Mouse (Mus musculus) spleen, postnatal 4 days (tissue): Measurements from ENCODE around the gene Mbnl1.
"Not testable (repeated sequence)": the region's sequence is repeated elsewhere in the genome, so short reads cannot be mapped to it uniquely, and the experiment has no call there.

Experiments
- DNase-seq, 2 experiments: peaks; one replicate each; pipeline ENCODE4 v3.0.0; 2022; ENCODE audit warnings: low spot score in 2 of 2

The Mbnl1 gene

DNA sequence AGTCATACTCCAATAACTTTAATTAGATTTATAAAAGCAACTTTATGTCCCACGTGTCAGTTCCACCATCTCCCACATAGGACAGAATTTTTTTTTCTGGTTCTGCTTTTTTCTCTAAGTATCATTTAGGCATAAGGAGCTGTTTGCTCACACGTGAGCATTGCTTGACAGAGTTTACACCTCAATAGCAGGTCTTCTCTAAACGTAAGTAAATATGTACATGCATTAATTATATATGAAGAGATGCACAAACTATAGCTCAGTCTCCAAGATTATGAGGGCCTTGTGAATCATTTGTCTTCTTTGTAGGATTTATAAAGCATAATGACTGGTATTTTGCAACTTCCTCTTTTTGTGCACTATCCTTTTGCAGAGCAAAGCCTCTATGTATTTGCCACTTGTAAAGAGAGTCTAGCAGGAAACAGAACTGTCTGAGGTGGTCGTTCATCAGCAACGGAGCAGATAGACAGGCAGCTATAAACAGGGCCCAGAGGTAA, at the start of gene Mbnl1:
Mbnl1 (plus strand) TSS at position 150 of the 497 bp plus-strand sequence.
- no peak for DNase-seq

- DNase-seq = no peak
Observed at GRCm38 (mm10) chr3:60424148-60424547, 48.5 kb upstream of the Mbnl1 start.

- no peak for DNase-seq
Observed at GRCm38 (mm10) chr3:60429049-60429448, 43.6 kb upstream of the Mbnl1 start.

DNA sequence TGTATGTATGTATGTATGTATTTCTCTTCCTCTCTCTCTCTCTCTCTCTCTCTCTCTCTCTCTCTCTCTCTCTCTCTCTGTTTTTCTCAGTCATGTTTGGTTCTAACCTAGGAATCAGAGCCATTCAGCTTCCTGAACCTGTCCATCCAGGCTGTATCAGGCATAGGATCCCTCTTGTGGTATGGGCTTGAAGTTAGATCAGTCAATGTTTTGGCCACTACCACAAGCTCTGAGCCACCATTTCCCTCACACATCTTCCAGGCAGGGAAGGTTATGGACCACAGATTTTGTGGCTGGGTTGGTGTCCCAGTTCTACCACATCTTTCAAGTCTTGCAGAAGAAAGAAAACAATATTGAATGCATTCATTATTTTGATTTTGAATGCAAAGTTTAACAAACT, 35.4 kb upstream of the Mbnl1 start:
- DNase-seq = no peak

GRCm38 (mm10) chr3:60437678-60438232, 34.9 kb upstream of the Mbnl1 start:
- no peak for DNase-seq

DNA sequence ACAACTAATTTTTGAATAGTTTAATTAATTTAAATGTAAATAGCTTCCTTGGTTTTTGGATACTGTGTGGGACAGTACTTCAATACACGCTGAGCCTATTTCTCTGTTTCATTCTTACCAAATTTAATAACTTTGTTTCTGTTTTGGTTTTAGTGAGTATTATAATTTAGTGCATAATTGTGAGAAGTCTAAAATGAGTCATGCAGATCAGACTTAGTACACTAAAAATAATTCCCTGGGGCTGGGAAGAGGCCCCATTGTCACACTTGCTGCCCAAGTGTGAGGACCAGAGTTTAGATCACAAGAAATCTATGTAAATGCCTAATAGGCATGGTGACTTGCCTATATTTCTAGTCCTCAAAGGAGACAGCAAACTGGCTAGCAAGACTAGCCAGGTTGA, 33.9 kb upstream of the Mbnl1 start:
- DNase-seq = no peak

- DNase-seq = no peak
Observed at GRCm38 (mm10) chr3:60461828-60462521, 10.7 kb upstream of the Mbnl1 start.

GRCm38 (mm10) chr3:60468667-60469066, 4.0 kb upstream of the Mbnl1 start:
- not testable (repeated sequence) for DNase-seq

- not testable (repeated sequence) for DNase-seq
Observed at GRCm38 (mm10) chr3:60469170-60469805, 3.3 kb upstream of the Mbnl1 start.

DNA sequence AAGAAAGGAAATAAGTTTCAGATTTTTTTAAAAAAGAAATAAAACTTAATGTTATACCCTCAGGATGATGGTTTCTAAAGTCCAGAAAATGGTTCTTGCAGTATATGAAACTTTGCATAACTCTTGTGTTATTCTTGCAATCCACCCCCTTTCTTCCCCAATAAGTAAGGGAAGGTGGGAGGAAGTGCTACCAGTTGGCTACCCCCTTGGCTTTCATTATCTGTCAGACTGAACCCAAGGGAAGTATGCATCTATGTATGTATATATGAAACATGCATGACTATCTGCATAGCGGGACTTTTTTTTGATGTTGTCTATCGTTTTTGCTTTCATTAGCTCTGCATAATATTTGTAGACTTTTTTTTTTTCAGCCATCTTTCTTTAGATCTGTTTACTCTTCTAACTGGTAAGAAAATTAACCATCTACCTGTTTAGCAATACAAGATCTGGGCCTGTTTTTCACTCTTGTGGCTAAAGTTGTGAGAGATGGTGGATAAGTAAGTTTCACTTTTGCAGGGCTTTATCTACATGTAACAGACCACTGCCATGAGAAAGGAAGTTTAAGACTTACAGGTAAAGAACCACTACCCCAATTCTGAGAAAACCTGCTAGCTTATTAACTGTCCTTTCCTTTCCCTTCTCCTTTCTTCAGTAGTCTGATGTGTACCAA, 484 bp upstream of the Mbnl1 start:
- no peak for DNase-seq

DNA sequence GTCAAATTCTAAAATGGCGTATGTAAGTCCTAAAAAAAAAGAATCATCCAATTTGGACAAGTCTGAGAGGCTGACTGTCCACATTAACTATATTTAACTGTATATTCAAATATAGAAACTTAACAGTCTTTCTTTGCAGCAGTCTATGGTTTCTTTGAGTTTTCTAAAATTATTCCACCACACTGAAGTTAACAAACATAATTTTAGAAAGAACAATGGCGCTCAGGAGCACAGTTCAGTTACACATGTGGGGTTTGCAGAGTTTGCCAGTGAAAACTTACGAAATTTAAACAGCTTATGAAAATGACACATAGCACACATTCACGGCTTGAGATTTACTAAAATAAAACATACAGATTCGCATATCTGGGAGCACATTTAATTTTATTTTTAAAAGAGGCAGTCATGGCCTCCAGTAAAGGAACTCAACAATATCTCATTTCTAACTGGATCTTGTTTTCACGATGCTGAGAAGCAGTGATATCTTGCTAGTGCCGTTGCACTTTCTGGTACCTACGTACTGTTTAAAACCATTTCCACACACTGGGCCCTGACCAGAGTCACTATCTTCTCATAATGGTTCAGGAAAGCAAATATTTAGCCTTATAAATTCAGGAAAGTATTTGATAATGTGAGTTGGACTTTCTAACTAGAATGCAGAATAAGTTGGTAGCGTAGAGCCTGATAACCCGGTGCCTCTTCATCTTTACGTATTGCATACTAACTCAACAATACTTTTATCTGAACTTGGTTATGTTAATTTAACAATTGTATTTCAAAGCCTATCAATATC, 1.4 kb downstream of the Mbnl1 start:
- DNase-seq = no peak

- DNase-seq = no peak
Observed at GRCm38 (mm10) chr3:60474654-60474972, 2.0 kb downstream of the Mbnl1 start.

GRCm38 (mm10) chr3:60475055-60475454, 2.4 kb downstream of the Mbnl1 start:
- DNase-seq = no peak

- DNase-seq = no peak
Observed at GRCm38 (mm10) chr3:60476751-60477255, 4.2 kb downstream of the Mbnl1 start.

DNA sequence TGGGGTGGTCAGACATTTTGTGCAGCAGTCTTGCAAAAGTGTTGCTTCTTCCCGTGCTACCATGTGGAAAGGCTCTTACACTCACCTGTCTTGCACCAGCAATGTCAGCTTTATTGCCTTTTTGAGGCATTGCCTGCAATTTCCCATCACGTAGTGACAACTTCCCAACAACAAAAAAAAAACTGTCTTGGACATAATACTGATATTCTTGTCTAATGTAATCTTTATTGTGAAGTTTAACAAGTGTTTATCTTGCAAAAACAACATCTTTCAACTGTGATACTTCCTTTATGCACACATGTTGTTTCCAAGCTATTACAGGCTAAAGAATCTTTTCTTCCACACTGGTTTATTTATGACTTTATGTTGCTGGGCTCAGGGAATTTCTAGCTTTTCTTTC, 5.8 kb downstream of the Mbnl1 start:
- no peak for DNase-seq

DNA sequence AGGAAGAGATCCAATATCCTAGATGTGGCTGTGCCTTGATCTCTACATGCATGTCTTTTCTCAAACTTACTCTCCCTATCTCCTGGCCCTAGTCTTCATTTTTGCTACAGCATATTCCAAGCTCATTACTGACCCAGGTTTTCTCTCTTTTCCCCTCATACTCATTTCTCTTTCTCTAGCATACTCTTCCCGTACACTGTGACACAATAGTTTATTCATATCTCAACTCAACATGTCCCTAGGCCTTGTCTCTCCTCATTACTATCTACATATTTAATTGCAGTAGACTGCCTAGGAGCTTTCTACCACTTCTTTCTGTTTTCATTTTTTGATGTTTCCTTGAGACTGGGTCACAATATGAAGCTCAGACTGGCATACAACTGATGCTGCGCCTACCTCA, 8.1 kb downstream of the Mbnl1 start:
- DNase-seq = no peak

DNA sequence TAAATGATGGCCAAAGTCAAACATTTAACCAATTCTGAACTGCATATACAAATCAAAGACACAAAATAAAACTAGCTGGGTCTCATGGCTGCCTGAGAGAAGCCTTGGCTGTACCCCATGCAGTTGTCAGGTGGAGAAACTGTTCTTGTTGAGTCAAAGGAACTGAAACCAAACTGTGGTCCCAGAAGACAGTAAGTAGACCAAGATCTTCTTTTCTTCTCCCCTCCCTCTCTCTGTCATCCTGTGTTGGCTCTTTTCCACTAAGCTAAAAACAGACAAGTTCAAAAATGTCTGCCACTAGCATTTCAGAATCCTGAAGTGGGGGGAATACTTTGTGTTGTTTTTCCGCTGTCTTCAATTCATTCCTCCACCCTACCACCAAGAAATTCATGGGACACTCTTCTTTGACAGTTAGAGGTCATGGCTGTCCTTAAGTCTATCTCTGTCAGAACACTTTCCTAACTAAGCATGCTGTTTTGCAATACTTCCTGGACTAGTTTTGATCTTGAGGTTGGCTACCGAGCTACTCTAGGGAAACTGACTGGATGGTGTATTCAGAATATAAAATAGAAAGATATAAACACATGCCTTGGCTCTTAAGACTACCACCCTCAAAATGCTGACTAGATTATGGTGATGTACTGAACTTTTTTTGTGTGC, 9.2 kb downstream of the Mbnl1 start:
- DNase-seq = no peak

DNA sequence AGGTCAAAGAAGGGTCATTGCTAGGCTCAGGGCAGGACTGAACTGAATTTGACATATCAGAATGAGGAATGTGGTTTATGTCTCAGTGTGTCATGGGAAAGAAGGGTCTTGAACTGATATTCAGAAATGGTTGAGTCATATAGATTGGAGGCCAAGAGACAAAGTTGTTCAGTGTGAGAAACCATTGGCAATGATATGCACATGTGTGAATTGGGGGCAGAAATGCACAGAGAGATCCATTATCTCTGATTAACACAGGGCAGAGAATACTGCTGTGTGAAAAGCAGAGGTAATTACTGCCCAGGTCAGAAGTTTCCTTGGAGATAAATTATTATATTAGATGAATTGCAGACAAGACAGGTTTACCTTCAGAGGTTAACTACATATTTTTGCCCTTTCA, 10.7 kb downstream of the Mbnl1 start:
- no peak for DNase-seq

DNA sequence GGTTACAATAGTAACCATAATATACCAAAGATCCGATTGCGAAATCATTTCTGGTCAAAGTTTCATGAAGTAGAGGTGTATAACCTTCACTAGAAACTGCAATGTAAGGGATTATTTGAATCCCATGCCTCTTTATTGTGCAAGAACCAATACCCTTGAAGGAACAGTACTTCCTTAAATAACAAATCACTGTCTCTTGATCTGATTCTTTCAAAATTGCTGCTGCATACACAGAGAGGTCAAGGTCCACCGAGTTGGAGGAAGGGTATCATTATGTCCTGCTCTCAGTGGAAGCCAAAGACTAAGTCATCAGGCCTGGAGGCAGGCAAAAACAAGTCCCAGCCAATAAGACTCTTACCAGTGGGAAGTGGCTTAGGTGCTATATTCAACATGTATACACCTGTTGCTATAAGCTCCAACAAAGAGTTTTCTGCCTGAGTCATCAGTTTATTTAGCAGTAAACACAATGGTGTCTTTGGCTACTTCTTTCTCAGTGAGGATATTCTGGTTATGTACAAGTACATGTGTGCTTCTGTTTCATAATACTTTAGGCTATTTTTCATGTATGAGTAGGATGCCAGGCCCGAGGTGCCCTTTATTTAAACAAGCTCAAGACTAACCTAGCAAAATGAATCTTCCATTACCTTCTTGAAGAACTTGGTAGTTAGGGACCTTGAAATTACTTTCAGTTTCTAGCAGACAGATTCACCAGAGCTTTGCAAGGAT, 13.5 kb downstream of the Mbnl1 start:
- DNase-seq = no peak

DNA sequence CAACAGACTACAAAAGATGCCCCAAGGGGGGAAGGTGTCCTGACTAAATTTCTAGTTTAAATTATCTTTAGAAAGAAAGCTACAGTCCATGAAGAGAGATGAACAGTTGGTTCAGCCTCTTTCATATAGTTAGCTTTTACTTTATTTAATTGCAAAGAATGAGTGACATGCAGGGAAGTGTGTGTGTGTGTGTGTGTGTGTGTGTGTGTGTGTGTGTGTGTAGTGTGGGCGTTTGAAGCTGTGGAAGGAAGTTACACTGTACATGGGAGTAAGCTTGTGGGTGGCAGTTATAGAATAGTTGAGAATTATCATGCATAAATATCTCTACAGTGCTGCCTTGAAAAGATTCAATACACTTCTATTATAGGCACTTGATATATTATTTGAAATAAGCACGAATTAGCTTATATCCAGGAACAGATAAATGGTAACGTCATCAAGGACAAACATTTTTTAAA, 14.1 kb downstream of the Mbnl1 start:
- no peak for DNase-seq
